Mouse (Mus musculus): ENCODE data around the gene Rpl3. TPM values are rescaled to one million over a fixed set of nuclear protein-coding genes. Genes with fewer than 3 reads are reported as not detected.

The Rpl3 gene
- polyA plus RNA-seq, 1 experiment from 2014 or later = 526 TPM

- WGBS = 96% methylated on average over 8 of the region's 8 CpGs
- no peak overlapping the region for H3K4me3 ChIP-seq (replicated peaks)
- no peaks in the 10 kb centered on the region for H3K9me3 ChIP-seq (replicated peaks)
- no peak for ATAC-seq (ENCODE audit: low FRiP score)
- no peak overlapping the region for H3K27ac ChIP-seq (replicated peaks)
- H3K4me2 ChIP-seq = no peak overlapping the region
- no peaks in the 10 kb centered on the region for H3K27me3 ChIP-seq (replicated peaks)
- H3K9ac ChIP-seq (replicated peaks) = no peak overlapping the region
- no peaks in the 10 kb centered on the region for H3K36me3 ChIP-seq
- 0 out of 2 replicates have a peak, but pooled peaks cover 3% of the 10 kb centered on the region for H3K4me1 ChIP-seq
Measured at GRCm38 (mm10) chr15:80060356-80061070, 31.2 kb downstream of the Rpl3 start.

- ATAC-seq (ENCODE audit: low FRiP score) = no peak
- H3K27me3 ChIP-seq (replicated peaks) = no peaks in the 10 kb centered on the region
- WGBS = 91% methylated on average over 7 of the region's 7 CpGs
- H3K36me3 ChIP-seq = no peaks in the 10 kb centered on the region
- H3K4me1 ChIP-seq = 0 out of 2 replicates have a peak, but pooled peaks cover 4% of the 10 kb centered on the region
- H3K27ac ChIP-seq (replicated peaks) = no peak overlapping the region
- H3K9me3 ChIP-seq (replicated peaks) = no peaks in the 10 kb centered on the region
- H3K4me3 ChIP-seq (replicated peaks) = no peak overlapping the region
- no peak overlapping the region for H3K4me2 ChIP-seq
- no peak overlapping the region for H3K9ac ChIP-seq (replicated peaks)
Measured at GRCm38 (mm10) chr15:80059606-80060005, 32.1 kb downstream of the Rpl3 start.

DNA sequence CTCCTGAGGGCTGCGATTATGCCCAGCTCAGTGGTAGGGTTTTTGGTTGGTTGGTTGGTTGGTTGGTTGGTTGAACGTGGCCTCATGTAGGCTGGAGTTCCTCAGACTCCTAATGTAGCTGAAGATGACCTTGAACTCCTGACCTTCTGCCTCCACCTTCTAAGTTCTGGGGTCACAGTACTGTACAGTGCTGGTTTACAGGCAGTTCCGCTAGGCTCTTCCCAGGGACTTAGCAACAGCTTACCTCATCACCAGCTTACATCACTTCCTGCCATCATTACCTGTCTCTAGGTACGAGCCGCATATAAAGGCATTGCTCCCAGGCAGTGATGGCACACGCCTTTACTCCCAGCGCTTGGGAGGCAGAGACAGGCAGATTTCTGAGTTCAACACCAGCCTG is 33.5 kb downstream of the Rpl3 start:
- H3K9me3 ChIP-seq (replicated peaks) = no peaks in the 10 kb centered on the region
- WGBS = 93% methylated on average over 7 of the region's 7 CpGs
- H3K4me3 ChIP-seq (replicated peaks) = no peak overlapping the region
- H3K36me3 ChIP-seq = no peaks in the 10 kb centered on the region
- no peak for ATAC-seq (ENCODE audit: low FRiP score)
- H3K4me2 ChIP-seq = no peak overlapping the region
- H3K4me1 ChIP-seq = 0 out of 2 replicates have a peak, but pooled peaks cover 4% of the 10 kb centered on the region
- no peaks in the 10 kb centered on the region for H3K27me3 ChIP-seq (replicated peaks)
- no peak overlapping the region for H3K27ac ChIP-seq (replicated peaks)
- H3K9ac ChIP-seq (replicated peaks) = no peak overlapping the region

GRCm38 (mm10) chr15:80054034-80054710 is 37.5 kb downstream of the Rpl3 start:
- Histone ChIP-seq H3K4me2 (no peak overlapping the region), H3K27ac (replicated peaks) (no peak overlapping the region), H3K4me1 (peaks cover 8% of the 10 kb centered on the region; the same call in 1 of the 2 replicates), H3K36me3 (no peaks in the 10 kb centered on the region), H3K9me3 (replicated peaks) (no peaks in the 10 kb centered on the region), H3K4me3 (replicated peaks) (no peak overlapping the region), H3K27me3 (replicated peaks) (no peaks in the 10 kb centered on the region), H3K9ac (replicated peaks) (no peak overlapping the region)
- no peak for ATAC-seq (ENCODE audit: low FRiP score)
- 85% methylated on average over 7 of the region's 7 CpGs for WGBS

- no peaks in the 10 kb centered on the region for H3K9me3 ChIP-seq (replicated peaks)
- no peak for ATAC-seq (ENCODE audit: low FRiP score)
- H3K27ac ChIP-seq (replicated peaks) = no peak overlapping the region
- H3K36me3 ChIP-seq = no peaks in the 10 kb centered on the region
- no peak overlapping the region for H3K4me3 ChIP-seq (replicated peaks)
- H3K4me2 ChIP-seq = no peak overlapping the region
- no peak overlapping the region for H3K9ac ChIP-seq (replicated peaks)
- 70% methylated on average over 8 of the region's 8 CpGs for WGBS
- no peaks in the 10 kb centered on the region for H3K27me3 ChIP-seq (replicated peaks)
- H3K4me1 ChIP-seq = peaks cover 8% of the 10 kb centered on the region; the same call in 1 of the 2 replicates
Measured at GRCm38 (mm10) chr15:80053381-80054033, 38.2 kb downstream of the Rpl3 start.

GRCm38 (mm10) chr15:80051782-80052181 is 39.9 kb downstream of the Rpl3 start:
- H3K9me3 ChIP-seq (replicated peaks) = no peaks in the 10 kb centered on the region
- WGBS = 87% methylated on average over 9 of the region's 9 CpGs
- no peak overlapping the region for H3K4me2 ChIP-seq
- no peak for ATAC-seq (ENCODE audit: low FRiP score)
- peaks cover 8% of the 10 kb centered on the region; the same call in 1 of the 2 replicates for H3K4me1 ChIP-seq
- H3K27ac ChIP-seq (replicated peaks) = no peak overlapping the region
- H3K4me3 ChIP-seq (replicated peaks) = no peak overlapping the region
- H3K27me3 ChIP-seq (replicated peaks) = no peaks in the 10 kb centered on the region
- H3K36me3 ChIP-seq = no peaks in the 10 kb centered on the region
- H3K9ac ChIP-seq (replicated peaks) = no peak overlapping the region

GRCm38 (mm10) chr15:80051092-80051761 is 40.4 kb downstream of the Rpl3 start:
- no peaks in the 10 kb centered on the region for H3K36me3 ChIP-seq
- no peak overlapping the region for H3K9ac ChIP-seq (replicated peaks)
- no peak overlapping the region for H3K4me2 ChIP-seq
- ATAC-seq (ENCODE audit: low FRiP score) = no peak
- no peaks in the 10 kb centered on the region for H3K27me3 ChIP-seq (replicated peaks)
- H3K4me3 ChIP-seq (replicated peaks) = no peak overlapping the region
- peak overlapping the region; percentile 41; the same call in 1 of the 2 replicates for H3K27ac ChIP-seq (replicated peaks)
- H3K9me3 ChIP-seq (replicated peaks) = no peaks in the 10 kb centered on the region
- peaks cover 8% of the 10 kb centered on the region; the same call in 1 of the 2 replicates for H3K4me1 ChIP-seq
- WGBS = 67% methylated on average over 19 of the region's 19 CpGs

GRCm38 (mm10) chr15:80050093-80050492 is 41.6 kb downstream of the Rpl3 start:
- H3K9me3 ChIP-seq (replicated peaks) = no peaks in the 10 kb centered on the region
- no peak overlapping the region for H3K4me2 ChIP-seq
- 67% methylated on average over 4 of the region's 4 CpGs for WGBS
- H3K36me3 ChIP-seq = no peaks in the 10 kb centered on the region
- H3K4me1 ChIP-seq = peaks cover 4% of the 10 kb centered on the region; the same call in 1 of the 2 replicates
- ATAC-seq (ENCODE audit: low FRiP score) = no peak
- H3K27me3 ChIP-seq (replicated peaks) = no peaks in the 10 kb centered on the region
- H3K27ac ChIP-seq (replicated peaks) = no peak overlapping the region
- no peak overlapping the region for H3K9ac ChIP-seq (replicated peaks)
- no peak overlapping the region for H3K4me3 ChIP-seq (replicated peaks)

GRCm38 (mm10) chr15:80047973-80048372 is 43.7 kb downstream of the Rpl3 start:
- H3K4me1 ChIP-seq = peaks cover 4% of the 10 kb centered on the region; the same call in 1 of the 2 replicates
- ATAC-seq (ENCODE audit: low FRiP score) = no peak
- 57% methylated on average over 5 of the region's 5 CpGs for WGBS
- H3K4me2 ChIP-seq = no peak overlapping the region
- no peak overlapping the region for H3K4me3 ChIP-seq (replicated peaks)
- no peaks in the 10 kb centered on the region for H3K27me3 ChIP-seq (replicated peaks)
- no peak overlapping the region for H3K27ac ChIP-seq (replicated peaks)
- no peak overlapping the region for H3K9ac ChIP-seq (replicated peaks)
- no peaks in the 10 kb centered on the region for H3K36me3 ChIP-seq
- no peaks in the 10 kb centered on the region for H3K9me3 ChIP-seq (replicated peaks)

GRCm38 (mm10) chr15:80047242-80047641 is 44.4 kb downstream of the Rpl3 start:
- no peak overlapping the region for H3K9ac ChIP-seq (replicated peaks)
- no peak overlapping the region for H3K27ac ChIP-seq (replicated peaks)
- H3K4me3 ChIP-seq (replicated peaks) = no peak overlapping the region
- no peaks in the 10 kb centered on the region for H3K27me3 ChIP-seq (replicated peaks)
- WGBS = 88% methylated on average over 2 of the region's 2 CpGs
- H3K9me3 ChIP-seq (replicated peaks) = no peaks in the 10 kb centered on the region
- no peak for ATAC-seq (ENCODE audit: low FRiP score)
- no peaks in the 10 kb centered on the region for H3K36me3 ChIP-seq
- H3K4me1 ChIP-seq = peaks cover 4% of the 10 kb centered on the region; the same call in 1 of the 2 replicates
- no peak overlapping the region for H3K4me2 ChIP-seq

DNA sequence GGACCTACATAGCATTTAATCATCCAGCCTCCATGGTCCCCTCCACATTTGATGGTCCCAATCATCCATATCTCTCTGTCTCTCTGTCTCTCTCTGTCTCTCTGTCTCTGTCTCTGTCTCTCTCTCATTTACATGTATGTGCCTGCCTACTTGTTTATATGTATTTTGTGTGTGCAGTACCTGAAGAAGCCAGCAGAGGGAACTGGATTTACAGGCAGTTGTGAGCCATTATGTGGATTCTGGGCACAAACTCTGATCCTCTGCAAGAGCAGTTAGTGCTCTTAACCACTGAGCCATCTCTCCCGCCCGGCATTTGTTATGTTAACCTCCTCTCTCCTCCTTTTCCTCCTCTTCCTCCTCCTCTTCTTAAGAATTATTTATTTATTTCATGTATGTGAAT is 45.9 kb downstream of the Rpl3 start:
- H3K4me1 ChIP-seq = no peaks in the 10 kb centered on the region
- no peak overlapping the region for H3K4me2 ChIP-seq
- no peaks in the 10 kb centered on the region for H3K9me3 ChIP-seq (replicated peaks)
- ATAC-seq (ENCODE audit: low FRiP score) = no peak
- no peak overlapping the region for H3K9ac ChIP-seq (replicated peaks)
- 98% methylated on average over 2 of the region's 2 CpGs for WGBS
- H3K27me3 ChIP-seq (replicated peaks) = no peaks in the 10 kb centered on the region
- H3K36me3 ChIP-seq = no peaks in the 10 kb centered on the region
- H3K27ac ChIP-seq (replicated peaks) = no peak overlapping the region
- H3K4me3 ChIP-seq (replicated peaks) = no peak overlapping the region
